Mouse (Mus musculus) megakaryocyte, embryonic 14.5 days (primary cell): ENCODE data around the gene Large1.

ENCODE experiments used
- FLI1 ChIP-seq: IDR thresholded peaks from 2 replicates; pipeline ENCODE4 v1.6.1; 2012; ENCODE audit warnings: low read length, inconsistent platforms, mixed read lengths
- GATA1 ChIP-seq: IDR thresholded peaks from 3 replicates; pipeline ENCODE4 v1.6.1; 2012; ENCODE audit warnings: mixed read lengths, low read length, inconsistent platforms, borderline replicate concordance

DNA sequence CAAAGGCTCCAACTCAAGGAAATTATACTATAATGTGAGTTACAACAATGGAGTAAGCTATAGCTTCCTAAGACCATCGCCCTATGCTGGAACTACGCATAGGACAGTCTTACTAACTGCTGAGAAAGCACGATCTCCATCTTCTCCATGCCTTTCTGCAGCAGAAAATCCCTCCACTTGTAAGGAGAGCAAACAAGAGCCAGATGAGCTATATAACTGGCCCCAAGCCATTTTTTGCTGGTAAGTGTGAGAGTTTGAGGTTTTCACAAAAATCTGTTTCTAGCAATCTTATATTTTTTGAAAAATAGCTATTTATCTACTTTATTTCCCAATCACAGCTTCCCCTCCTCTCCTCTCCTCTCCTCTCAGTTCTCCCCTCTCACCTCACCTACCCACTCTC, 206.1 kb downstream of the Large1 start:
- TF ChIP-seq GATA1 (no peak), FLI1 (no peak)
